Mouse (Mus musculus): Measurements from ENCODE around the gene Slc6a5. TPM values are rescaled to one million over a fixed set of nuclear protein-coding genes. Genes with fewer than 3 reads are reported as not detected.

Slc6a5 gene
- polyA plus RNA-seq, 1 experiment: not detected

DNA sequence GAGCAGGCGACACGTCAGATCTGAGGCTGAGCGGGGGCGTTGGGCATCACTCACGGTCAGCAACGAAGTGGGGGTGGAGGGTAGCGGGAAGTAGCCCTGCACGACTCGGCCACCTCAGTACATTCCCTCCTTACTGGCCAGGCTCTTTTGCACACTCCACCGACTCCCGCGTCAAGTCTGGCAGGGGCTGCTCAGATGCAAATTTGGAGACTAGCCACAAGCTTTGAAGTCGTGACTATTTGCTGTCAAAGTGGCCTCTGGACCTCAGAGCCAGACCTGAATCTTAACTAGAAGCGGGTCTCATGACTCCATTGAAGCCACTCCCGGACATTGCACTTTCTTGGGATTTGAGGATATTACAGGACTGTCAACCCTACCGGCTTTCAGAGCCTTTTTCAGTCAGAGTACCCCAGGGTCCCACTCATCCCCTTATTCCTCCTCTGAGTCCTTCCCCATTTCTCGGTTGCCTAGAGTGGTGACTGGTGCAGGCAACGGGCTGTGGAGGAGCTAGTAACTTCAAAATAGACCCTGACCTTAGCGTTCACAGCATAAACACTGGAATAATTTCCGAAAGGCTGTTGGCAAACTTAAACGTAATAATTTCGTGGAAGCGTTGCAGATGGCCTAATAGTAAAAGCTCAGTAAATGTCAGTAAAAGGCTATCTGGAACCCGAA lies 1.6 kb upstream of the Slc6a5 start:
- TF ChIP-seq MYOG (IDR thresholded peaks at IDR 0.05; ENCODE audit: control insufficient read depth in 1 of 3, insufficient read depth in 1 of 3, insufficient read length in 2 of 3, low read depth in 2 of 3) (no peak), MYOD1 (IDR thresholded peaks at IDR 0.05; ENCODE audit: control insufficient read depth in 1 of 3, insufficient read length in 2 of 3, low read depth in 2 of 3) (no peak), TCF3 (IDR thresholded peaks at IDR 0.05; ENCODE audit: insufficient read length, low read depth) (no peak), MAX (IDR thresholded peaks at IDR 0.05; ENCODE audit: low read depth) (no peak)
- Histone ChIP-seq H3ac (ENCODE audit: control insufficient read depth, insufficient read length) (no peak overlapping the region), H3K27me3 (ENCODE audit: control insufficient read depth, insufficient read depth, insufficient read length) (peaks cover 30% of the 10 kb centered on the region), H3K36me3 (ENCODE audit: control insufficient read depth, insufficient read depth) (no peaks in the 10 kb centered on the region), H3K4me3 (no peak overlapping the region), H3K79me2 (ENCODE audit: control insufficient read depth, insufficient read depth) (no peaks in the 10 kb centered on the region), H3K4me2 (ENCODE audit: low read depth) (no peak overlapping the region)

DNA sequence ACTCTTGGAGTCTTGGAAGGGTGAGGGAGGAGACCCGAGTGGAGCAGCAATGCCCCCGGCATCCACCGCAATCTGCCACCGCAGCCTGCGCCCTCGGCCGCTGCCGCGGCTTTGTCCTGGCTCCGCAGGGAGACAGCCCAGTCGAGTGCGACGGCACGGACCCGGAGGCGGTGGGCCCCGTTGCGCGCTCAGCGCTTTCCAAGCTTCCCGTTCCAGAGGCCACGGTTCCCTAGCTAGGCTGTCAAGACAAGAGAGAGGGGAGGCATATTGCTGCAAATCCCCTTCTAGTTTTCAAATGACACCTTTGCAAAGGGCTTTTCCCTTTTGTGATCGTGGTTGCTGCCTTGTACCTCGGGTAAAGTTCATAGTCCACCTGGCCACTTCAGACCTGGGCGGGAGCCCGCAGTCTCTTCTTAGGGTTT lies 945 bp upstream of the Slc6a5 start:
- no peak for TF ChIP-seq TCF12 (IDR thresholded peaks at IDR 0.05; ENCODE audit: insufficient read depth, poor library complexity, severe bottlenecking)
- no peak for TF ChIP-seq MAX (IDR thresholded peaks at IDR 0.05; ENCODE audit: low read depth)
- TF ChIP-seq MYOD1 (IDR thresholded peaks at IDR 0.05; ENCODE audit: control insufficient read depth in 1 of 3, insufficient read length in 2 of 3, low read depth in 2 of 3): no peak
- TF ChIP-seq POLR2AphosphoS2 (IDR thresholded peaks at IDR 0.05; ENCODE audit: insufficient read length, low read depth): no peak
- no peak for TF ChIP-seq MYOG (IDR thresholded peaks at IDR 0.05; ENCODE audit: control insufficient read depth in 1 of 3, insufficient read depth in 1 of 3, insufficient read length in 2 of 3, low read depth in 2 of 3)
- no peak for TF ChIP-seq SRF (IDR thresholded peaks at IDR 0.05; ENCODE audit: control insufficient read depth, insufficient read length, low read depth)
- no peak for TF ChIP-seq TCF3 (IDR thresholded peaks at IDR 0.05; ENCODE audit: insufficient read length, low read depth)
- TF ChIP-seq E2F4 (IDR thresholded peaks at IDR 0.05; ENCODE audit: insufficient read depth): no peak
- no peak for TF ChIP-seq REST (IDR thresholded peaks at IDR 0.05; ENCODE audit: insufficient read depth, insufficient read length)
- TF ChIP-seq USF1 (IDR thresholded peaks at IDR 0.05; ENCODE audit: low read depth): no peak
- no peak for TF ChIP-seq CEBPB (IDR thresholded peaks at IDR 0.05; ENCODE audit: insufficient read depth, poor library complexity, severe bottlenecking)
- Histone ChIP-seq H3K4me3 (no peak overlapping the region), H3K4me2 (ENCODE audit: low read depth) (no peak overlapping the region), H3ac (ENCODE audit: control insufficient read depth, insufficient read length) (no peak overlapping the region), H3K27me3 (ENCODE audit: control insufficient read depth, insufficient read depth, insufficient read length) (peaks cover 30% of the 10 kb centered on the region), H3K36me3 (ENCODE audit: control insufficient read depth, insufficient read depth) (no peaks in the 10 kb centered on the region), H3K79me2 (ENCODE audit: control insufficient read depth, insufficient read depth) (no peaks in the 10 kb centered on the region)

DNA sequence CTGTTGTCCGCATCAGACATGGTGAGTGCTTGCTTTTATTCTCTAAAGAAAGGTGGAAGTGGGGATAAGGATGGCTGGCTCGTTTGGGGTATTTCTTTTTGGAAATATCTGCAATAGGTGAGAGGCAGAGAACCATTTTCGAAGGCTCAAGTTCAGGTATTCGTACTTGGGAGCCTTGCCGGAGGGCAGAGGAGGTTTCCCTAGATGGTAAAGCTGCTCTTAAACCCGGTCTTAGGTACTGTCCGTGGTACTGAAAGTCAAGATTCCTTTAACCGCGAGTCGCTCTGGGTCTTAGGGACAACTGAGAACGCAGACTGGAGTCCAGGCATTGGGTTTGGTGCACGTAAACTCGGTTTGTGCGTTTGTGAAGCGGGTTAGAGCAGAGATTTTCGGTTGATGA lies 415 bp downstream of the Slc6a5 start:
- Histone ChIP-seq H3K27me3 (ENCODE audit: control insufficient read depth, insufficient read depth, insufficient read length) (peaks cover 30% of the 10 kb centered on the region), H3K36me3 (ENCODE audit: control insufficient read depth, insufficient read depth) (no peaks in the 10 kb centered on the region), H3K4me2 (ENCODE audit: low read depth) (no peak overlapping the region), H3K79me2 (ENCODE audit: control insufficient read depth, insufficient read depth) (no peaks in the 10 kb centered on the region), H3K4me3 (no peak overlapping the region), H3ac (ENCODE audit: control insufficient read depth, insufficient read length) (no peak overlapping the region)
- no peak for TF ChIP-seq MYOG (IDR thresholded peaks at IDR 0.05; ENCODE audit: control insufficient read depth in 1 of 3, insufficient read depth in 1 of 3, insufficient read length in 2 of 3, low read depth in 2 of 3)
- no peak for TF ChIP-seq TCF12 (IDR thresholded peaks at IDR 0.05; ENCODE audit: insufficient read depth, poor library complexity, severe bottlenecking)
- TF ChIP-seq REST (IDR thresholded peaks at IDR 0.05; ENCODE audit: insufficient read depth, insufficient read length): peak; percentile 60
- TF ChIP-seq POLR2A (IDR thresholded peaks at IDR 0.05; ENCODE audit: insufficient read length, low read depth): no peak
- no peak for TF ChIP-seq TCF3 (IDR thresholded peaks at IDR 0.05; ENCODE audit: insufficient read length, low read depth)

DNA sequence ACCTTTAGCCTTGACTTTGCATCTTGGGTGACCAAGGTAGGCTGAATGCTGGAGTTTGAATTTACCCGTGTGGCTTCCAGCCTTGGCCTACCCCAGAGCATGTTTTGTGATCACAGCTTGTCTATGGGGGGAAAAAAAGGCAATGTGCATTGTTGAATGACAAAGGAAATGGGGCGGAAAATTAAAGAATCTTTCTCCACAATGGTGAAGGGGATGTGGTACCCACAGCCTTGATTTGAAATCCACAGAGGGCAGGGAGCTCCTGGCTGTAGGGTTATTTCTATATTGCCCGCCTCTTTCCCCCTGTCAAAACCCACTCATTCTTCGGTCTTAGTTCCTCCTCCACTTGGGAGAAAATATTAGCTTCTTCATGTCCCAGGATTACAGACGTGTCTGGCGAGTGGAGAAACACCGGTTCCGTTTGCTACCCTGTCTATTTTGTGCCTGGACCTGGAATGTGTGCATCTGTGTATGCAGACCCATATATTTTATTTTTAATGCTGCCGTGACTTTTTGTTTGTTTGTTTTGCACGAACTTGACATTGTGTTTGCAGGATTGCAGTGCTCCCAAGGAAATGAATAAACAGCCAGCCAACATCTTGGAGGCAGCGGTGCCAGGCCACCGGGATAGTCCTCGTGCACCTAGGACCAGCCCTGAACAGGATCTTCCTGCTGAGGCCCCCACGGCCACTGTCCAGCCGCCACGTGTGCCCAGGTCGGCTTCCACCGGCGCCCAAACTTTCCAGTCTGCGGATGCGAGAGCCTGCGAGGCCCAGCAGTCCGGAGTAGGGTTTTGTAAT lies 1.4 kb downstream of the Slc6a5 start:
- Histone ChIP-seq H3K79me2 (ENCODE audit: control insufficient read depth, insufficient read depth) (no peaks in the 10 kb centered on the region), H3K4me3 (no peak overlapping the region), H3K27me3 (ENCODE audit: control insufficient read depth, insufficient read depth, insufficient read length) (peaks cover 30% of the 10 kb centered on the region), H3ac (ENCODE audit: control insufficient read depth, insufficient read length) (no peak overlapping the region), H3K4me2 (ENCODE audit: low read depth) (no peak overlapping the region), H3K36me3 (ENCODE audit: control insufficient read depth, insufficient read depth) (no peaks in the 10 kb centered on the region)
- TF ChIP-seq MYOG (IDR thresholded peaks at IDR 0.05; ENCODE audit: control insufficient read depth in 1 of 3, insufficient read depth in 1 of 3, insufficient read length in 2 of 3, low read depth in 2 of 3) (no peak), POLR2A (IDR thresholded peaks at IDR 0.05; ENCODE audit: insufficient read length, low read depth) (no peak), CEBPB (IDR thresholded peaks at IDR 0.05; ENCODE audit: insufficient read depth, poor library complexity, severe bottlenecking) (no peak), MAX (IDR thresholded peaks at IDR 0.05; ENCODE audit: low read depth) (no peak), USF1 (IDR thresholded peaks at IDR 0.05; ENCODE audit: low read depth) (no peak), TCF3 (IDR thresholded peaks at IDR 0.05; ENCODE audit: insufficient read length, low read depth) (no peak), E2F4 (IDR thresholded peaks at IDR 0.05; ENCODE audit: insufficient read depth) (no peak), REST (IDR thresholded peaks at IDR 0.05; ENCODE audit: insufficient read depth, insufficient read length) (no peak), POLR2AphosphoS2 (IDR thresholded peaks at IDR 0.05; ENCODE audit: insufficient read length, low read depth) (no peak), MYOD1 (IDR thresholded peaks at IDR 0.05; ENCODE audit: control insufficient read depth in 1 of 3, insufficient read length in 2 of 3, low read depth in 2 of 3) (no peak), TCF12 (IDR thresholded peaks at IDR 0.05; ENCODE audit: insufficient read depth, poor library complexity, severe bottlenecking) (no peak), SRF (IDR thresholded peaks at IDR 0.05; ENCODE audit: control insufficient read depth, insufficient read length, low read depth) (no peak)

DNA sequence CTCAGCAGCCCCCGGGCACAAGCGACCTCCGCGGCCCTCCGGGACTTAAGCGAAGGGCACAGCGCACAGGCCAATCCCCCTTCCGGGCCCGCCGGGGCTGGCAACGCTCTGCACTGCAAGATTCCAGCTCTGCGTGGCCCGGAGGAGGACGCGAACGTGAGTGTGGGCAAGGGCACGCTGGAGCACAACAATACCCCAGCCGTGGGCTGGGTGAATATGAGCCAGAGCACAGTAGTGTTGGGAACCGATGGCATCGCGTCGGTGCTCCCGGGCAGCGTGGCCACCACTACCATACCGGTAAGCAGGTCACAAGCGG lies 2.0 kb downstream of the Slc6a5 start:
- H3K4me3 ChIP-seq: no peak overlapping the region
- H3K27me3 ChIP-seq (ENCODE audit: control insufficient read depth, insufficient read depth, insufficient read length): peaks cover 30% of the 10 kb centered on the region
- H3K4me2 ChIP-seq (ENCODE audit: low read depth): no peak overlapping the region
- H3K79me2 ChIP-seq (ENCODE audit: control insufficient read depth, insufficient read depth): no peaks in the 10 kb centered on the region
- no peak overlapping the region for H3ac ChIP-seq (ENCODE audit: control insufficient read depth, insufficient read length)
- no peaks in the 10 kb centered on the region for H3K36me3 ChIP-seq (ENCODE audit: control insufficient read depth, insufficient read depth)
- TF ChIP-seq SRF (IDR thresholded peaks at IDR 0.05; ENCODE audit: control insufficient read depth, insufficient read length, low read depth) (no peak), MYOD1 (IDR thresholded peaks at IDR 0.05; ENCODE audit: control insufficient read depth in 1 of 3, insufficient read length in 2 of 3, low read depth in 2 of 3) (no peak), USF1 (IDR thresholded peaks at IDR 0.05; ENCODE audit: low read depth) (no peak), MAX (IDR thresholded peaks at IDR 0.05; ENCODE audit: low read depth) (no peak), E2F4 (IDR thresholded peaks at IDR 0.05; ENCODE audit: insufficient read depth) (no peak), TCF3 (IDR thresholded peaks at IDR 0.05; ENCODE audit: insufficient read length, low read depth) (no peak), CEBPB (IDR thresholded peaks at IDR 0.05; ENCODE audit: insufficient read depth, poor library complexity, severe bottlenecking) (no peak), REST (IDR thresholded peaks at IDR 0.05; ENCODE audit: insufficient read depth, insufficient read length) (no peak), POLR2AphosphoS2 (IDR thresholded peaks at IDR 0.05; ENCODE audit: insufficient read length, low read depth) (no peak), POLR2A (IDR thresholded peaks at IDR 0.05; ENCODE audit: insufficient read length, low read depth) (no peak), MYOG (IDR thresholded peaks at IDR 0.05; ENCODE audit: control insufficient read depth in 1 of 3, insufficient read depth in 1 of 3, insufficient read length in 2 of 3, low read depth in 2 of 3) (no peak), TCF12 (IDR thresholded peaks at IDR 0.05; ENCODE audit: insufficient read depth, poor library complexity, severe bottlenecking) (no peak)
